Mouse (Mus musculus) spleen, adult 2 months (tissue): ENCODE data around the gene Rpp25l. TPM values are rescaled to one million over a fixed set of nuclear protein-coding genes. Genes with fewer than 3 reads are reported as not detected.
"Not testable (repeated sequence)": the region's sequence is repeated elsewhere in the genome, so short reads cannot be mapped to it uniquely, and the experiment has no call there.

Experiments used
- DNase-seq, 2 experiments: peaks; one replicate each; pipeline versions ENCODE4 v3.0.0 to v3.0.0-alpha.2; 2012 to 2021; ENCODE audit warnings: low spot score in 2 of 2, low read depth in 1 of 2
- H3K27ac ChIP-seq: fragments of 200-500 bp; 2 replicates; pipeline ENCODE4 v1.5.1; 2012; ENCODE audit warnings: low read length, inconsistent platforms; ENCODE audit not compliant: insufficient read depth
- H3K27me3 ChIP-seq: fragments of 200-500 bp; 2 replicates; pipeline ENCODE4 v1.6.1; 2012; ENCODE audit warnings: mild to moderate bottlenecking, moderate library complexity, low read length, inconsistent platforms; ENCODE audit not compliant: control insufficient read depth, insufficient read depth
- H3K36me3 ChIP-seq: fragments of 200-500 bp; 2 replicates; pipeline ENCODE4 v1.6.1; 2012; ENCODE audit warnings: mild to moderate bottlenecking, low read length, inconsistent platforms; ENCODE audit not compliant: control insufficient read depth, insufficient read depth
- H3K4me1 ChIP-seq: fragments of 200-500 bp; 2 replicates; pipeline ENCODE4 v1.6.1; 2011; ENCODE audit warnings: inconsistent platforms; ENCODE audit not compliant: control insufficient read depth, insufficient read depth, insufficient read length
- H3K4me3 ChIP-seq: fragments of 200-500 bp; 2 replicates; pipeline ENCODE4 v1.5.1; 2011; ENCODE audit warnings: mild to moderate bottlenecking, inconsistent platforms; ENCODE audit not compliant: insufficient read depth, insufficient read length; ENCODE audit errors: extremely low read depth
- CTCF ChIP-seq: fragments of 200-500 bp; IDR thresholded peaks from 2 replicates; pipeline ENCODE4 v1.5.1; 2011; ENCODE audit warnings: mild to moderate bottlenecking, inconsistent platforms; ENCODE audit not compliant: insufficient read depth, insufficient read length, insufficient replicate concordance; ENCODE audit errors: extremely low read depth
- WGBS: fragments of 180-500 bp; shearing (Covaris S2); methylation state at CpG from one replicate; pipeline ENCODE4 v1.1.7; 2018; 5-methylcytosine and 5-hydroxymethylcytosine counted together
- polyA plus RNA-seq: library from polyadenylated mRNA; depleted of rRNA; stranded (reverse); fragments of >200 nt; gene quantifications from 2 replicates; pipeline ENCODE4 v1.2.3, GENCODE M21; 2012

Gene Rpp25l
- polyA plus RNA-seq, 1 experiment, result 32.8 TPM

GRCm38 (mm10) chr4:41696930-41697841 is 16.1 kb downstream of the Rpp25l start, which contains the start of gene Cntfr:
Gene Cntfr, minus strand, starts transcription at chr4:41697089.
- peak in 1 of 2 experiments; percentile 68 for DNase-seq
- not testable (repeated sequence) for H3K4me1 ChIP-seq, H3K27me3 ChIP-seq, H3K27ac ChIP-seq, H3K36me3 ChIP-seq
- TF ChIP-seq CTCF, result peak; percentile 71
- H3K4me3 ChIP-seq, result peak within 1 kb of the TSS; percentile 18; the same call in 1 of the 2 replicates
- WGBS, result 16% methylated on average over 34 of the region's 40 CpGs

- not testable (repeated sequence) for H3K4me1 ChIP-seq, DNase-seq, H3K27ac ChIP-seq, H3K4me3 ChIP-seq, H3K36me3 ChIP-seq, H3K27me3 ChIP-seq
- WGBS, result 9% methylated on average over 14 of the region's 15 CpGs
Measured at GRCm38 (mm10) chr4:41696452-41696851, 16.9 kb downstream of the Rpp25l start.

GRCm38 (mm10) chr4:41695800-41696199 is 17.5 kb downstream of the Rpp25l start:
- not testable (repeated sequence) for H3K4me3 ChIP-seq, H3K27me3 ChIP-seq, H3K4me1 ChIP-seq, H3K27ac ChIP-seq, DNase-seq, H3K36me3 ChIP-seq
- WGBS, result 6% methylated on average over 20 of the region's 38 CpGs

GRCm38 (mm10) chr4:41693511-41693910 is 19.8 kb downstream of the Rpp25l start:
- H3K27me3 ChIP-seq, DNase-seq, H3K4me1 ChIP-seq, H3K27ac ChIP-seq, H3K4me3 ChIP-seq, H3K36me3 ChIP-seq: not testable (repeated sequence)
- 15% methylated on average over 4 of the region's 4 CpGs for WGBS

GRCm38 (mm10) chr4:41690014-41690413 is 23.3 kb downstream of the Rpp25l start:
- not testable (repeated sequence) for H3K4me3 ChIP-seq, DNase-seq, H3K4me1 ChIP-seq, H3K36me3 ChIP-seq, H3K27me3 ChIP-seq, H3K27ac ChIP-seq
- no CpG with 5 or more reads among the region's 4 CpGs for WGBS

GRCm38 (mm10) chr4:41688562-41688961 is 24.8 kb downstream of the Rpp25l start:
- DNase-seq, H3K27ac ChIP-seq, H3K4me3 ChIP-seq, H3K36me3 ChIP-seq, H3K4me1 ChIP-seq, H3K27me3 ChIP-seq: not testable (repeated sequence)
- WGBS, result 83% methylated on average over 1 of the region's 1 CpGs

GRCm38 (mm10) chr4:41685882-41686492 is 27.3 kb downstream of the Rpp25l start:
- not testable (repeated sequence) for H3K27me3 ChIP-seq

GRCm38 (mm10) chr4:41684931-41685453 is 28.3 kb downstream of the Rpp25l start:
- not testable (repeated sequence) for DNase-seq, H3K27ac ChIP-seq, H3K4me1 ChIP-seq, H3K4me3 ChIP-seq, H3K27me3 ChIP-seq, H3K36me3 ChIP-seq
- 5% methylated on average over 13 of the region's 14 CpGs for WGBS

More at GRCm38 (mm10) chr4:41685882-41686492, 27.3 kb downstream of the Rpp25l start:
- H3K4me1 ChIP-seq, H3K36me3 ChIP-seq, DNase-seq, H3K4me3 ChIP-seq, H3K27ac ChIP-seq: not testable (repeated sequence)
- WGBS, result 63% methylated on average over 10 of the region's 10 CpGs

GRCm38 (mm10) chr4:41684131-41684930 is 29.0 kb downstream of the Rpp25l start:
- WGBS, result 10% methylated on average over 22 of the region's 27 CpGs
- not testable (repeated sequence) for H3K4me1 ChIP-seq, DNase-seq, H3K36me3 ChIP-seq, H3K4me3 ChIP-seq, H3K27me3 ChIP-seq, H3K27ac ChIP-seq

- not testable (repeated sequence) for H3K27me3 ChIP-seq, DNase-seq, H3K4me3 ChIP-seq, H3K27ac ChIP-seq, H3K36me3 ChIP-seq, H3K4me1 ChIP-seq
- 8% methylated on average over 5 of the region's 27 CpGs for WGBS
Measured at GRCm38 (mm10) chr4:41683303-41683702, 30.0 kb downstream of the Rpp25l start.
